Mouse (Mus musculus): ENCODE measurements around the gene Polr2g. TPM values are rescaled to one million over a fixed set of nuclear protein-coding genes. Genes with fewer than 3 reads are reported as not detected.

Gene Polr2g
- polyA plus RNA-seq, 2 experiments from 2014 or later, result 171 to 186 TPM

- ATAC-seq, result peak; percentile 15
These were observed 40.8 kb downstream of the Polr2g start for GRCm38 (mm10) chr19:8757471-8757998.

GRCm38 (mm10) chr19:8756635-8757387, 41.6 kb downstream of the Polr2g start, which contains the start of gene Nxf1:
Gene Nxf1 (plus strand): TSS chr19:8757073.
- ATAC-seq, result peak; percentile 80

GRCm38 (mm10) chr19:8755652-8756051, 42.7 kb downstream of the Polr2g start:
- no peak for ATAC-seq

- ATAC-seq, result no peak
These were observed 51.0 kb downstream of the Polr2g start for GRCm38 (mm10) chr19:8747368-8747767.

- no peak for ATAC-seq
These were observed 53.0 kb downstream of the Polr2g start for GRCm38 (mm10) chr19:8745382-8745781.

Other genes starting within 250 kb of the Polr2g start
- under 1 TPM in 1 of 2 experiments, not detected in 1; 0.40 TPM for gene Slc22a8, start 207.3 kb downstream of the Polr2g start, polyA plus RNA-seq (2017; shearing (Covaris generic))
- not detected for gene Slc22a6, start 180.5 kb downstream of the Polr2g start, polyA plus RNA-seq (2017; shearing (Covaris generic))
- not detected for gene Chrm1, start 134.8 kb downstream of the Polr2g start, polyA plus RNA-seq (2017; shearing (Covaris generic))
- gene Slc3a2, start 75.2 kb downstream of the Polr2g start, polyA plus RNA-seq (2017; shearing (Covaris generic)), result 10 to 100 TPM; 60.3 to 69.3 TPM
- 10 to 100 TPM; 43.3 to 70.5 TPM for gene Wdr74, start 62.8 kb downstream of the Polr2g start, polyA plus RNA-seq (2017; shearing (Covaris generic))
- gene 1700092M07Rik, start 57.9 kb downstream of the Polr2g start, polyA plus RNA-seq (2017; shearing (Covaris generic)), result not detected
- gene Stx5a, start 57.2 kb downstream of the Polr2g start, polyA plus RNA-seq (2017; shearing (Covaris generic)), result 100 to 1,000 TPM; 109 to 113 TPM
- 100 to 1,000 TPM; 126 to 163 TPM for gene Nxf1, start 41.5 kb downstream of the Polr2g start, polyA plus RNA-seq (2017; shearing (Covaris generic))
- 100 to 1,000 TPM; 115 to 137 TPM for gene Tmem223, start 27.6 kb downstream of the Polr2g start, polyA plus RNA-seq (2017; shearing (Covaris generic))
- gene Tmem179b, start 24.1 kb downstream of the Polr2g start, polyA plus RNA-seq (2017; shearing (Covaris generic)), result 100 to 1,000 TPM in 1 of 2 experiments, 10 to 100 TPM in 1; 98.5 to 110 TPM
- gene Taf6l, start 12.2 kb downstream of the Polr2g start, polyA plus RNA-seq (2017; shearing (Covaris generic)), result 1 to 10 TPM; 3.5 to 6.9 TPM
- 1 to 10 TPM; 2.1 TPM for gene Zbtb3, start 4.0 kb upstream of the Polr2g start, polyA plus RNA-seq (2017; shearing (Covaris generic))
- 10 to 100 TPM; 39.9 to 43.8 TPM for gene Ttc9c, start 20.8 kb upstream of the Polr2g start, polyA plus RNA-seq (2017; shearing (Covaris generic))
- 1 to 10 TPM; 6.0 to 6.1 TPM for gene Hnrnpul2, start 21.4 kb upstream of the Polr2g start, polyA plus RNA-seq (2017; shearing (Covaris generic))
- not detected for gene AC129217.1, start 31.2 kb upstream of the Polr2g start, polyA plus RNA-seq (2017; shearing (Covaris generic))
- gene Bscl2, start 38.9 kb upstream of the Polr2g start, polyA plus RNA-seq (2017; shearing (Covaris generic)), result 100 to 1,000 TPM in 1 of 2 experiments, 10 to 100 TPM in 1; 93.4 to 102 TPM
- gene Gng3, start 40.6 kb upstream of the Polr2g start, polyA plus RNA-seq (2017; shearing (Covaris generic)), result 1 to 10 TPM in 1 of 2 experiments, under 1 TPM in 1; 0.42 to 1.2 TPM
- gene Lrrn4cl, start 52.2 kb upstream of the Polr2g start, polyA plus RNA-seq (2017; shearing (Covaris generic)), result not detected
- 10 to 100 TPM; 62.6 to 75.9 TPM for gene Ubxn1, start 72.9 kb upstream of the Polr2g start, polyA plus RNA-seq (2017; shearing (Covaris generic))
- gene Uqcc3, start 82.3 kb upstream of the Polr2g start, polyA plus RNA-seq (2017; shearing (Covaris generic)), result 10 to 100 TPM; 85.8 to 90.4 TPM
- gene Lbhd1, start 85.2 kb upstream of the Polr2g start, polyA plus RNA-seq (2017; shearing (Covaris generic)), result 10 to 100 TPM; 63.2 to 70.9 TPM
- not detected for gene Gm49403, start 85.4 kb upstream of the Polr2g start, polyA plus RNA-seq (2017; shearing (Covaris generic))
- 100 to 1,000 TPM; 112 to 130 TPM for gene 1810009A15Rik, start 90.3 kb upstream of the Polr2g start, polyA plus RNA-seq (2017; shearing (Covaris generic))
- gene Gm49416, start 90.3 kb upstream of the Polr2g start, polyA plus RNA-seq (2017; shearing (Covaris generic)), result 1 to 10 TPM in 1 of 2 experiments, not detected in 1; 1.5 TPM
- 10 to 100 TPM in 1 of 2 experiments, 1 to 10 TPM in 1; 8.9 to 12.2 TPM for gene Ints5, start 94.4 kb upstream of the Polr2g start, polyA plus RNA-seq (2017; shearing (Covaris generic))
- 10 to 100 TPM; 40.0 to 57.3 TPM for gene Ganab, start 99.5 kb upstream of the Polr2g start, polyA plus RNA-seq (2017; shearing (Covaris generic))
- gene B3gat3, start 121.8 kb upstream of the Polr2g start, polyA plus RNA-seq (2017; shearing (Covaris generic)), result 10 to 100 TPM; 16.3 to 18.6 TPM
- 10 to 100 TPM in 1 of 2 experiments, 1 to 10 TPM in 1; 7.7 to 11.6 TPM for gene Rom1, start 130.8 kb upstream of the Polr2g start, polyA plus RNA-seq (2017; shearing (Covaris generic))
- gene Eml3, start 131.0 kb upstream of the Polr2g start, polyA plus RNA-seq (2017; shearing (Covaris generic)), result 10 to 100 TPM; 20.4 to 25.1 TPM
- 100 to 1,000 TPM in 1 of 2 experiments, 10 to 100 TPM in 1; 58.5 to 101 TPM for gene Mta2, start 143.3 kb upstream of the Polr2g start, polyA plus RNA-seq (2017; shearing (Covaris generic))
- 10 to 100 TPM; 21.3 to 25.1 TPM for gene Tut1, start 155.3 kb upstream of the Polr2g start, polyA plus RNA-seq (2017; shearing (Covaris generic))
- 100 to 1,000 TPM; 589 to 842 TPM for gene Eef1g, start 168.5 kb upstream of the Polr2g start, polyA plus RNA-seq (2017; shearing (Covaris generic))
- 10 to 100 TPM; 47.2 to 60.1 TPM for gene Ahnak, start 190.7 kb upstream of the Polr2g start, polyA plus RNA-seq (2017; shearing (Covaris generic))